Mouse (Mus musculus) cerebellum, postnatal 10 days (tissue): ENCODE measurements around the gene Dnase1l3.

Source experiments
- DNase-seq, 2 experiments: peaks; one replicate each; pipeline ENCODE4 v3.0.0; 2021; ENCODE audit warnings: mixed read lengths in 2 of 2

The Dnase1l3 gene

GRCm38 (mm10) chr14:7994271-7994767 is at the start of gene Dnase1l3:
Gene Dnase1l3 (minus strand): TSS chr14:7994573.
- peak; percentile 32 to 42 for DNase-seq

GRCm38 (mm10) chr14:8042577-8042976 is 48.2 kb upstream of the Dnase1l3 start:
- no peak for DNase-seq

GRCm38 (mm10) chr14:8042120-8042519 is 47.7 kb upstream of the Dnase1l3 start:
- no peak for DNase-seq

GRCm38 (mm10) chr14:8040911-8041678 is 46.7 kb upstream of the Dnase1l3 start:
- DNase-seq, result no peak

- no peak for DNase-seq
Observed at GRCm38 (mm10) chr14:8040179-8040578, 45.8 kb upstream of the Dnase1l3 start.

- peak; percentile 52 to 59 for DNase-seq
Observed at GRCm38 (mm10) chr14:8038791-8039448, 44.5 kb upstream of the Dnase1l3 start.

- DNase-seq, result no peak
Observed at GRCm38 (mm10) chr14:8038150-8038549, 43.8 kb upstream of the Dnase1l3 start.

- DNase-seq, result no peak
Observed at GRCm38 (mm10) chr14:8036406-8036805, 42.0 kb upstream of the Dnase1l3 start.

GRCm38 (mm10) chr14:8035951-8036350 is 41.6 kb upstream of the Dnase1l3 start:
- no peak for DNase-seq

- no peak for DNase-seq
Observed at GRCm38 (mm10) chr14:8034561-8034960, 40.2 kb upstream of the Dnase1l3 start.

- DNase-seq, result peak; percentile 69 to 70
Observed at GRCm38 (mm10) chr14:8032087-8032944, 37.9 kb upstream of the Dnase1l3 start.

- no peak for DNase-seq
Observed at GRCm38 (mm10) chr14:8030535-8030934, 36.2 kb upstream of the Dnase1l3 start.

GRCm38 (mm10) chr14:8029752-8030151 is 35.4 kb upstream of the Dnase1l3 start:
- DNase-seq, result no peak

- no peak for DNase-seq
Observed at GRCm38 (mm10) chr14:8028086-8028485, 33.7 kb upstream of the Dnase1l3 start.

GRCm38 (mm10) chr14:8026769-8027531 is 32.6 kb upstream of the Dnase1l3 start:
- DNase-seq, result no peak

- no peak for DNase-seq
Observed at GRCm38 (mm10) chr14:8024936-8025335, 30.6 kb upstream of the Dnase1l3 start.

GRCm38 (mm10) chr14:8024469-8024868 is 30.1 kb upstream of the Dnase1l3 start:
- no peak for DNase-seq

- no peak for DNase-seq
Observed at GRCm38 (mm10) chr14:8020546-8020945, 26.2 kb upstream of the Dnase1l3 start.

GRCm38 (mm10) chr14:8020011-8020410 is 25.6 kb upstream of the Dnase1l3 start:
- DNase-seq, result no peak

GRCm38 (mm10) chr14:8016951-8017350 is 22.6 kb upstream of the Dnase1l3 start:
- no peak for DNase-seq

- DNase-seq, result no peak
Observed at GRCm38 (mm10) chr14:8016276-8016675, 21.9 kb upstream of the Dnase1l3 start.

- DNase-seq, result no peak
Observed at GRCm38 (mm10) chr14:8015756-8016155, 21.4 kb upstream of the Dnase1l3 start.
